Mouse (Mus musculus): Measurements from ENCODE around the gene Mylip. TPM values are rescaled to one million over a fixed set of nuclear protein-coding genes. Genes with fewer than 3 reads are reported as not detected.

The Mylip gene
- polyA plus RNA-seq, 1 experiment from 2014 or later: 7.9 TPM

DNA sequence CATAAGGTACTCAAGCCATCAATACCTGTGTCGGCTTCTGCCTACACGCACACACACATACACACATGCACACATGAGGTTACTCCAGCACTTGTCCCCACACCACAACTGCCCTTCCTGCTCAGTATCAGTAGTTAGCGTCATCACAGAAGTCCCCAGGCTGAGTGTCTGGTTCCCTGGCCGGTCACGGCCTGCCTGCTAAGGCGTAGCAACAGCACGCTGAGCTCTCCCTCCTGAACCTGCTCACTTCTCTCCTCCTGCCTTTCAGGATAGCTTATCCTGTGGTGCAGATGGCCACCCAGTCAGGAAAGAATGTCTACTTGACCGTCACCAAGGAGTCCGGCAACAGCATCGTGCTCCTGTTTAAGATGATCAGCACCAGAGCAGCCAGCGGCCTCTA is 16.7 kb downstream of the Mylip start:
- H3K9me3 ChIP-seq (replicated peaks): no peaks in the 10 kb centered on the region
- no peak overlapping the region for H3K4me2 ChIP-seq
- H3K27me3 ChIP-seq: peaks cover 19% of the 10 kb centered on the region
- H3K9ac ChIP-seq: peak overlapping the region; percentile 12; the same call in 1 of the 2 replicates
- peaks cover 79% of the 10 kb centered on the region for H3K36me3 ChIP-seq (replicated peaks)
- ATAC-seq (ENCODE audit: insufficient read depth): no peak
- peaks cover 65% of the 10 kb centered on the region for H3K4me1 ChIP-seq (replicated peaks)
- H3K27ac ChIP-seq (replicated peaks): peak overlapping the region; percentile 76
- H3K4me3 ChIP-seq (replicated peaks): no peak overlapping the region
- WGBS (ENCODE audit: insufficient replicate concordance): 62% methylated on average over 11 of the region's 11 CpGs

- Histone ChIP-seq H3K9ac (peak overlapping the region; percentile 12; the same call in 1 of the 2 replicates), H3K27ac (replicated peaks) (peak overlapping the region; percentile 76), H3K4me3 (replicated peaks) (no peak overlapping the region), H3K4me2 (no peak overlapping the region; the same call in 1 of the 2 replicates), H3K4me1 (replicated peaks) (peaks cover 64% of the 10 kb centered on the region), H3K36me3 (replicated peaks) (peaks cover 83% of the 10 kb centered on the region), H3K27me3 (peaks cover 19% of the 10 kb centered on the region), H3K9me3 (replicated peaks) (no peaks in the 10 kb centered on the region)
- 29% methylated on average over 6 of the region's 6 CpGs for WGBS (ENCODE audit: insufficient replicate concordance)
- peak; percentile 43 for ATAC-seq (ENCODE audit: insufficient read depth)
These were observed 17.2 kb downstream of the Mylip start for GRCm38 (mm10) chr13:45406703-45407102.

DNA sequence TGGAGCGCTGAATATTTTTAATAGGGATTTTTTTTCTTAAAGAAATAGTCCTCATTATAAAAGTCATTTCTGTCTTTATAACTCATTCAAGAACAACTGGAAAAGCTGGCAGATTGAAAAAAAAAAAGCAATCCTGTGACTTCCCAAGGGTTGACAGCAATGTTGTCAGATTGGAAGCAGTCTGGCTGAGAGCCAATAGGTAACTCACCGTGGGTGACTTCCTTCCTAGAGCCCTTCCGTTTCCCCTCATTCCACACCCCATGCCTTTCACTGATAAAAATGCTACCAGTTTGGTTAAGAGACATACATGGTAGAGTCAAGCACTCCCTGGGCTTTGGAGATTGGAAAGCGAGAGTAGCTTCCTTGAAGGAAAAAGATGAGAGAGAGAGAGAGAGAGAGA is 21.4 kb downstream of the Mylip start:
- Histone ChIP-seq H3K9ac (no peak overlapping the region), H3K4me3 (replicated peaks) (no peak overlapping the region), H3K27me3 (peaks cover 28% of the 10 kb centered on the region), H3K4me1 (replicated peaks) (peaks cover 22% of the 10 kb centered on the region), H3K27ac (replicated peaks) (no peak overlapping the region), H3K36me3 (replicated peaks) (peaks cover 74% of the 10 kb centered on the region), H3K9me3 (replicated peaks) (no peaks in the 10 kb centered on the region), H3K4me2 (no peak overlapping the region)
- no peak for ATAC-seq (ENCODE audit: insufficient read depth)
- 60% methylated on average over 4 of the region's 4 CpGs for WGBS (ENCODE audit: insufficient replicate concordance)

GRCm38 (mm10) chr13:45413066-45413465 is 23.5 kb downstream of the Mylip start:
- Histone ChIP-seq H3K27ac (replicated peaks) (no peak overlapping the region), H3K36me3 (replicated peaks) (peaks cover 52% of the 10 kb centered on the region), H3K4me2 (no peak overlapping the region), H3K9ac (no peak overlapping the region), H3K27me3 (peaks cover 46% of the 10 kb centered on the region), H3K4me1 (replicated peaks) (0 out of 2 replicates have a peak, but pooled peaks cover 3% of the 10 kb centered on the region), H3K9me3 (replicated peaks) (no peaks in the 10 kb centered on the region), H3K4me3 (replicated peaks) (no peak overlapping the region)
- no peak for ATAC-seq (ENCODE audit: insufficient read depth)
- WGBS (ENCODE audit: insufficient replicate concordance): 94% methylated on average over 1 of the region's 1 CpGs

- WGBS (ENCODE audit: insufficient replicate concordance): 66% methylated on average over 9 of the region's 9 CpGs
- H3K27me3 ChIP-seq: peaks cover 50% of the 10 kb centered on the region
- H3K9ac ChIP-seq: no peak overlapping the region
- H3K9me3 ChIP-seq (replicated peaks): no peaks in the 10 kb centered on the region
- no peak overlapping the region for H3K4me3 ChIP-seq (replicated peaks)
- no peak overlapping the region for H3K27ac ChIP-seq (replicated peaks)
- H3K4me1 ChIP-seq (replicated peaks): 0 out of 2 replicates have a peak, but pooled peaks cover 3% of the 10 kb centered on the region
- no peak overlapping the region for H3K4me2 ChIP-seq
- peaks cover 43% of the 10 kb centered on the region for H3K36me3 ChIP-seq (replicated peaks)
- ATAC-seq (ENCODE audit: insufficient read depth): no peak
These were observed 24.5 kb downstream of the Mylip start for GRCm38 (mm10) chr13:45414031-45414430.

DNA sequence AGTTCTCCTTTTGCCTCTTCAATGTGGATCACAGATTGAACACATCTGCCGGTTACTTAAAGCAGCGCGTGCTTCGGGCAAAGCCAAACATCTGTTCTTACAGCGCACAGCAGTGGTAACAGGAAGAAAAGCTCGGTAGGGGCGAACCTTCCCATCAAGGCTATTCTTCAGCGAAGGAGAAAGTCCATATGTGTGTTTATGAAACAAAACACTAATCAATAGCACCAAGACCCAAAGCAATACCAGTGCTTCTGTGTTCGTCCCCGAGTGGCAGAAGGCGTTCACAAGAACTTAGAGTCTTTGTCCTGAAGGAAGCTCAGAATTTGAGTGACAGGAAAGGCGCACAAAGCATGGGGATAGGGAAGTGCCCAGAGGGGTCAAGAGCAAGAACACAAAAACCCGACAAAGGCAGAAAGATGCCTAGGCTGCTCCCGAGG is 27.1 kb downstream of the Mylip start:
- no peak for ATAC-seq (ENCODE audit: insufficient read depth)
- Histone ChIP-seq H3K27me3 (peaks cover 76% of the 10 kb centered on the region), H3K4me2 (no peak overlapping the region), H3K9ac (no peak overlapping the region), H3K4me3 (replicated peaks) (no peak overlapping the region), H3K9me3 (replicated peaks) (no peaks in the 10 kb centered on the region), H3K27ac (replicated peaks) (no peak overlapping the region), H3K36me3 (replicated peaks) (peaks cover 17% of the 10 kb centered on the region), H3K4me1 (replicated peaks) (no peaks in the 10 kb centered on the region)
- WGBS (ENCODE audit: insufficient replicate concordance): 44% methylated on average over 14 of the region's 14 CpGs

DNA sequence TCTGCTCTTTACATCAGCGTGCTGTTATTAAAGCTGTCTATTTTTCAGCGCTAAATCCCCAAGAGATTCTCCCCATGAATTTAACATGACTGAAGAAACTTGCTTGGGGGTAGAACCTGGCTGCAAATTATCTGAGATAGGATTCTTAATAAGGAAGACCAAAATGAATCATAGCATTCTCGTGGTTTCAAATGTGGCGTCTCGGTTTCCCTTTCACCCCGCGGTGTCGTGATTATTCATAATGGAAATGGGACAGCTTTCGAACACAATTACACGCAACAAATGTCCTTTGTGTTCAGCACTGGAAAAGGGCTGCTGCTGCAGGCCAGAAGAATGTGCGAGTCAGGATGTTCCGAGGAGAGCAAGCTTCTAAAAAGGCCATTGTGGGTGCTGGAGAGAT is 29.4 kb downstream of the Mylip start:
- no peak overlapping the region for H3K4me2 ChIP-seq
- H3K9me3 ChIP-seq (replicated peaks): no peaks in the 10 kb centered on the region
- no peak overlapping the region for H3K27ac ChIP-seq (replicated peaks)
- H3K27me3 ChIP-seq: peaks cover 91% of the 10 kb centered on the region
- ATAC-seq (ENCODE audit: insufficient read depth): no peak
- no peak overlapping the region for H3K4me3 ChIP-seq (replicated peaks)
- no peak overlapping the region for H3K9ac ChIP-seq
- H3K36me3 ChIP-seq (replicated peaks): no peaks in the 10 kb centered on the region
- 64% methylated on average over 12 of the region's 12 CpGs for WGBS (ENCODE audit: insufficient replicate concordance)
- H3K4me1 ChIP-seq (replicated peaks): no peaks in the 10 kb centered on the region

DNA sequence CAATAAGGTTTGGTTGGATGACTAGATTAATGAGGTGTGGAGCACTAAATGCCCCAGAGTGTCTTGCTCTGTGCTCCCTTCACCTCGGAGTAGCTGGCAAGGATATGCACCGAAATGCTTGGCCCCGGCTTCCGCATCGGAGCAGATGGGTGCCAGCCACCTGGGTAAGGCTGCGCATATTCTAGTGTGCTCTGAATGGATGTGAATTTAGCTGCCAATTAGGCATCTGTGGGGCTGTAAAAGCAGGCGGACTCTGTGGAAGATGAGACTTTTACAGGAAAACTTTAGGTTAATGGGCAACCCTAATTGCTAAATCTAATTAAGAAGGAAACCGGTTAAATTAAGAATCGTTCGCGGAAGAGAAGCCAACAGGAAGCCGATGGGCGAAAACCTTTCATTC is 32.7 kb downstream of the Mylip start:
- H3K4me2 ChIP-seq: no peak overlapping the region
- H3K27me3 ChIP-seq: peaks cover 76% of the 10 kb centered on the region
- H3K9me3 ChIP-seq (replicated peaks): no peaks in the 10 kb centered on the region
- H3K27ac ChIP-seq (replicated peaks): no peak overlapping the region
- no peak overlapping the region for H3K9ac ChIP-seq
- 81% methylated on average over 13 of the region's 13 CpGs for whole genome bisulfite sequencing (ENCODE audit: insufficient replicate concordance)
- no peaks in the 10 kb centered on the region for H3K36me3 ChIP-seq (replicated peaks)
- ATAC-seq (ENCODE audit: insufficient read depth): no peak
- no peaks in the 10 kb centered on the region for H3K4me1 ChIP-seq (replicated peaks)
- no peak overlapping the region for H3K4me3 ChIP-seq (replicated peaks)

DNA sequence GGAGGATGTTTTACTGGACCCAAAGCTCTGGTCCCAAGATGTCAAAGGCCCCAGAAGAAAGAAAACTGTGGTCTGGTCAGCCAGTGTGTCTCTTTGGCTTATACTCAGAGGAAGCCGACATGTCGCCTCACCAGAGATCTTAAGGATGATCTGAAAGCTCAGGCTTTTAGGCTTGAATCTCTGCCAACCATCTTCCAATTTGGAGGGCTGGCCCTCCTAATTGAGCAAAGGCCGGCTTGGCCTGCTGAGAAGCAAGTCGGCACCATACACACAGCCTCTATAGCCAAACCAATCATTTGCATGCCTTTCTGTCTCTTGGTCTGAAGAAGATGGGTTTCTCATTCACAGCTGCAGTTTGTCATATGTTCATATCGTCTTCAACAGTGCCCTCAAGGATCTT is 33.2 kb downstream of the Mylip start:
- H3K4me1 ChIP-seq (replicated peaks): no peaks in the 10 kb centered on the region
- no peaks in the 10 kb centered on the region for H3K36me3 ChIP-seq (replicated peaks)
- ATAC-seq (ENCODE audit: insufficient read depth): no peak
- H3K4me2 ChIP-seq: no peak overlapping the region
- 64% methylated on average over 5 of the region's 5 CpGs for whole genome bisulfite sequencing (ENCODE audit: insufficient replicate concordance)
- H3K27me3 ChIP-seq: peaks cover 72% of the 10 kb centered on the region
- H3K4me3 ChIP-seq (replicated peaks): no peak overlapping the region
- H3K9ac ChIP-seq: no peak overlapping the region
- no peaks in the 10 kb centered on the region for H3K9me3 ChIP-seq (replicated peaks)
- H3K27ac ChIP-seq (replicated peaks): no peak overlapping the region

- Histone ChIP-seq H3K9ac (no peak overlapping the region), H3K27ac (replicated peaks) (no peak overlapping the region), H3K36me3 (replicated peaks) (no peaks in the 10 kb centered on the region), H3K4me1 (replicated peaks) (no peaks in the 10 kb centered on the region), H3K9me3 (replicated peaks) (no peaks in the 10 kb centered on the region), H3K4me3 (replicated peaks) (no peak overlapping the region), H3K4me2 (no peak overlapping the region), H3K27me3 (peaks cover 61% of the 10 kb centered on the region)
- 66% methylated on average over 5 of the region's 5 CpGs for WGBS (ENCODE audit: insufficient replicate concordance)
- no peak for ATAC-seq (ENCODE audit: insufficient read depth)
These were observed 34.4 kb downstream of the Mylip start for GRCm38 (mm10) chr13:45423905-45424304.

- no peak for ATAC-seq (ENCODE audit: insufficient read depth)
- H3K4me1 ChIP-seq (replicated peaks): no peaks in the 10 kb centered on the region
- peaks cover 26% of the 10 kb centered on the region for H3K27me3 ChIP-seq
- WGBS (ENCODE audit: insufficient replicate concordance): 57% methylated on average over 11 of the region's 11 CpGs
- no peak overlapping the region for H3K27ac ChIP-seq (replicated peaks)
- H3K4me2 ChIP-seq: no peak overlapping the region
- H3K9me3 ChIP-seq (replicated peaks): no peaks in the 10 kb centered on the region
- H3K36me3 ChIP-seq (replicated peaks): no peaks in the 10 kb centered on the region
- H3K4me3 ChIP-seq (replicated peaks): no peak overlapping the region
- H3K9ac ChIP-seq: no peak overlapping the region
These were observed 39.7 kb downstream of the Mylip start for GRCm38 (mm10) chr13:45429239-45429638.

GRCm38 (mm10) chr13:45437134-45437533 is 47.6 kb downstream of the Mylip start:
- no peaks in the 10 kb centered on the region for H3K36me3 ChIP-seq (replicated peaks)
- H3K9ac ChIP-seq: no peak overlapping the region
- no peak for ATAC-seq (ENCODE audit: insufficient read depth)
- H3K27me3 ChIP-seq: peaks cover 42% of the 10 kb centered on the region
- H3K4me2 ChIP-seq: no peak overlapping the region
- H3K4me1 ChIP-seq (replicated peaks): 0 out of 2 replicates have a peak, but pooled peaks cover 3% of the 10 kb centered on the region
- no peaks in the 10 kb centered on the region for H3K9me3 ChIP-seq (replicated peaks)
- H3K4me3 ChIP-seq (replicated peaks): no peak overlapping the region
- WGBS (ENCODE audit: insufficient replicate concordance): 74% methylated on average over 9 of the region's 9 CpGs
- no peak overlapping the region for H3K27ac ChIP-seq (replicated peaks)

Data from liver, embryonic 15.5 days (tissue).